Mouse (Mus musculus) embryonic facial prominence, embryonic 14.5 days (tissue): ENCODE data around the gene Ccdc180. TPM values are rescaled to one million over a fixed set of nuclear protein-coding genes. Genes with fewer than 3 reads are reported as not detected.

Experiments used
- ATAC-seq: fragments of 200-750 bp; cut with Nextera tagmentation; 2 replicates; pipeline ENCODE4 v1.8.0; 2017; ENCODE audit warnings: low read depth, moderate number of reproducible peaks, moderate TSS enrichment
- DNase-seq: peaks from one replicate; pipeline ENCODE4 v3.0.0-alpha.2; 2015; ENCODE audit warnings: low spot score
- H3K27ac ChIP-seq: fragments of 300-500 bp; sonication (generic); replicated peaks from 2 replicates; pipeline ENCODE4 v1.5.1; 2014; ENCODE audit warnings: low read depth, mild to moderate bottlenecking, low read length, moderate library complexity
- H3K27me3 ChIP-seq: fragments of 300-500 bp; sonication (generic); replicated peaks from 2 replicates; pipeline ENCODE4 v1.6.1; 2014; ENCODE audit warnings: low read length; ENCODE audit not compliant: control insufficient read depth, insufficient read depth
- H3K36me3 ChIP-seq: fragments of 300-500 bp; sonication (generic); 2 replicates; pipeline ENCODE4 v1.6.1; 2014; ENCODE audit warnings: low read length, mixed read lengths; ENCODE audit not compliant: control insufficient read depth, insufficient read depth
- H3K4me1 ChIP-seq: fragments of 300-500 bp; sonication (generic); 2 replicates; pipeline ENCODE4 v1.6.1; 2014; ENCODE audit warnings: antibody characterized with exemption, low read length; ENCODE audit not compliant: control insufficient read depth, insufficient read depth
- H3K4me2 ChIP-seq: fragments of 300-500 bp; sonication (generic); 2 replicates; pipeline ENCODE4 v1.6.1; 2014; ENCODE audit warnings: low read depth, mild to moderate bottlenecking, low read length, moderate library complexity, mixed read lengths
- H3K4me3 ChIP-seq: fragments of 300-500 bp; sonication (generic); 2 replicates; pipeline ENCODE4 v1.5.1; 2014; ENCODE audit warnings: low read depth, mild to moderate bottlenecking, low read length
- H3K9ac ChIP-seq: fragments of 300-500 bp; sonication (generic); 2 replicates; pipeline ENCODE4 v1.6.1; 2014; ENCODE audit warnings: low read depth, mild to moderate bottlenecking, low read length, moderate library complexity, mixed read lengths
- H3K9me3 ChIP-seq: fragments of 300-500 bp; sonication (generic); 2 replicates; pipeline ENCODE4 v1.6.1; 2016; ENCODE audit warnings: low read length; ENCODE audit not compliant: control insufficient read depth
- WGBS: fragments of 180-500 bp; shearing (Covaris S2); extraction: QIAGEN DNeasy Blood & Tissue Kit; methylation state at CpG from one replicate; pipeline ENCODE4 v1.1.7; 2014; 5-methylcytosine and 5-hydroxymethylcytosine counted together
- polyA plus RNA-seq: library from polyadenylated mRNA; unstranded; fragments of >200 nt; fragmentation: Nextera tagmentation; extraction: Ambion mirVana; gene quantifications from 2 replicates; pipeline ENCODE4 v1.2.1, GENCODE M21; 2014

Gene Ccdc180
- polyA plus RNA-seq: 0.29 and 0.79 TPM in 2 replicates

- no peak within 1 kb of the TSS for H3K4me3 ChIP-seq
- H3K4me2 ChIP-seq: peak within 1 kb of the TSS; percentile 20; the same call in 1 of the 2 replicates
- DNase-seq (peak; percentile 88), ATAC-seq (peak; percentile 84)
- H3K36me3 ChIP-seq: no peaks in the 10 kb centered on the region
- no peaks in the 10 kb centered on the region for H3K27me3 ChIP-seq
- no peak within 1 kb of the TSS for H3K27ac ChIP-seq
- H3K9me3 ChIP-seq: no peaks in the 10 kb centered on the region
- 7% methylated on average over 18 of the region's 19 CpGs for WGBS
- peaks cover 8% of the 10 kb centered on the region; the same call in 1 of the 2 replicates for H3K4me1 ChIP-seq
- H3K9ac ChIP-seq: no peak within 1 kb of the TSS
These were observed at the start of gene Ccdc180 for GRCm38 (mm10) chr4:45890066-45890761. Ccdc180 (plus strand) TSS chr4:45890303.

GRCm38 (mm10) chr4:45844355-45844754 lies 45.7 kb upstream of the Ccdc180 start:
- no peaks in the 10 kb centered on the region for H3K36me3 ChIP-seq
- no peak overlapping the region for H3K27ac ChIP-seq
- 56% methylated on average over 14 of the region's 14 CpGs for WGBS
- DNase-seq (no peak), ATAC-seq (no peak)
- H3K9ac ChIP-seq: no peak overlapping the region
- no peaks in the 10 kb centered on the region for H3K27me3 ChIP-seq
- H3K4me1 ChIP-seq: no peaks in the 10 kb centered on the region
- H3K4me2 ChIP-seq: no peak overlapping the region
- no peaks in the 10 kb centered on the region for H3K9me3 ChIP-seq
- no peak overlapping the region for H3K4me3 ChIP-seq

- H3K9me3 ChIP-seq: no peaks in the 10 kb centered on the region
- no peaks in the 10 kb centered on the region for H3K27me3 ChIP-seq
- H3K36me3 ChIP-seq: no peaks in the 10 kb centered on the region
- no peak overlapping the region for H3K27ac ChIP-seq
- H3K4me2 ChIP-seq: no peak overlapping the region
- no peaks in the 10 kb centered on the region for H3K4me1 ChIP-seq
- WGBS: 87% methylated on average over 2 of the region's 2 CpGs
- H3K9ac ChIP-seq: no peak overlapping the region
- ATAC-seq (no peak), DNase-seq (no peak)
- H3K4me3 ChIP-seq: no peak overlapping the region
These were observed 43.8 kb upstream of the Ccdc180 start for GRCm38 (mm10) chr4:45846263-45846662.

GRCm38 (mm10) chr4:45848109-45848824 lies 41.8 kb upstream of the Ccdc180 start, which contains the start of gene Stra6l:
Stra6l (plus strand) TSS chr4:45848664.
- DNase-seq: no peak
- Histone ChIP-seq H3K27me3 (no peaks in the 10 kb centered on the region), H3K4me2 (no peak within 1 kb of the TSS), H3K36me3 (no peaks in the 10 kb centered on the region), H3K9ac (no peak within 1 kb of the TSS), H3K9me3 (no peaks in the 10 kb centered on the region), H3K4me1 (no peaks in the 10 kb centered on the region), H3K4me3 (no peak within 1 kb of the TSS), H3K27ac (no peak within 1 kb of the TSS)
- ATAC-seq: no peak
- 69% methylated on average over 10 of the region's 10 CpGs for WGBS

GRCm38 (mm10) chr4:45848825-45849156 lies 41.3 kb upstream of the Ccdc180 start:
- Histone ChIP-seq H3K4me2 (no peak overlapping the region), H3K27ac (no peak overlapping the region), H3K27me3 (no peaks in the 10 kb centered on the region), H3K4me1 (no peaks in the 10 kb centered on the region), H3K9ac (no peak overlapping the region), H3K36me3 (no peaks in the 10 kb centered on the region), H3K4me3 (no peak overlapping the region), H3K9me3 (no peaks in the 10 kb centered on the region)
- DNase-seq (no peak), ATAC-seq (no peak)
- WGBS: 53% methylated on average over 10 of the region's 10 CpGs

- no peaks in the 10 kb centered on the region for H3K9me3 ChIP-seq
- H3K36me3 ChIP-seq: no peaks in the 10 kb centered on the region
- DNase-seq (no peak), ATAC-seq (no peak)
- H3K4me2 ChIP-seq: no peak overlapping the region
- no peak overlapping the region for H3K9ac ChIP-seq
- no peak overlapping the region for H3K4me3 ChIP-seq
- H3K27ac ChIP-seq: no peak overlapping the region
- H3K4me1 ChIP-seq: no peaks in the 10 kb centered on the region
- no peaks in the 10 kb centered on the region for H3K27me3 ChIP-seq
- 47% methylated on average over 1 of the region's 1 CpGs for WGBS
These were observed 40.7 kb upstream of the Ccdc180 start for GRCm38 (mm10) chr4:45849419-45849818.

- no peak for ATAC-seq
These were observed 38.5 kb upstream of the Ccdc180 start for GRCm38 (mm10) chr4:45851640-45852051.

GRCm38 (mm10) chr4:45853496-45854246 lies 36.4 kb upstream of the Ccdc180 start:
- no peak overlapping the region for H3K4me3 ChIP-seq
- no peaks in the 10 kb centered on the region for H3K9me3 ChIP-seq
- H3K4me2 ChIP-seq: no peak overlapping the region
- no peak for ATAC-seq
- no peak overlapping the region for H3K27ac ChIP-seq
- no peak for DNase-seq
- H3K36me3 ChIP-seq: no peaks in the 10 kb centered on the region
- 62% methylated on average over 15 of the region's 15 CpGs for WGBS
- H3K4me1 ChIP-seq: no peaks in the 10 kb centered on the region
- no peaks in the 10 kb centered on the region for H3K27me3 ChIP-seq
- H3K9ac ChIP-seq: no peak overlapping the region

More at GRCm38 (mm10) chr4:45851640-45852051, 38.5 kb upstream of the Ccdc180 start:
- DNase-seq: no peak
- H3K36me3 ChIP-seq: no peaks in the 10 kb centered on the region
- no peak overlapping the region for H3K27ac ChIP-seq
- no peak overlapping the region for H3K4me2 ChIP-seq
- no peaks in the 10 kb centered on the region for H3K27me3 ChIP-seq
- H3K9ac ChIP-seq: no peak overlapping the region
- H3K9me3 ChIP-seq: no peaks in the 10 kb centered on the region
- 35% methylated on average over 3 of the region's 3 CpGs for WGBS
- no peaks in the 10 kb centered on the region for H3K4me1 ChIP-seq
- H3K4me3 ChIP-seq: no peak overlapping the region
